Mouse (Mus musculus) brain, embryonic 14.5 days (tissue): ENCODE measurements around the gene AC170998.1. TPM values are rescaled to one million over a fixed set of nuclear protein-coding genes. Genes with fewer than 3 reads are reported as not detected.
A peak's percentile ranks its signal among the peaks of the same experiment; 100 is the strongest.

Experiments
- DNase-seq: peaks from one replicate; pipeline ENCODE4 v3.0.0-alpha.2; 2011; ENCODE audit warnings: low read depth
- CTCF ChIP-seq: fragments of 200-500 bp; IDR thresholded peaks from 2 replicates; pipeline ENCODE4 v1.5.1; 2012; ENCODE audit warnings: inconsistent platforms, mild to moderate bottlenecking, moderate library complexity, borderline replicate concordance; ENCODE audit not compliant: insufficient read depth, insufficient read length; ENCODE audit errors: extremely low read depth
- POLR2A ChIP-seq: fragments of 200-500 bp; IDR thresholded peaks from 2 replicates; pipeline ENCODE4 v1.6.1; 2012; ENCODE audit warnings: mild to moderate bottlenecking, inconsistent platforms, borderline replicate concordance; ENCODE audit not compliant: poor library complexity, insufficient read depth, insufficient read length, severe bottlenecking; ENCODE audit errors: extremely low read depth
- polyA plus RNA-seq: library from polyadenylated mRNA; depleted of rRNA; stranded (reverse); fragments of >200 nt; gene quantifications from 2 replicates; pipeline ENCODE4 v1.2.3, GENCODE M21; 2012

AC170998.1 gene
- polyA plus RNA-seq, 1 experiment = 0.89 TPM

DNA sequence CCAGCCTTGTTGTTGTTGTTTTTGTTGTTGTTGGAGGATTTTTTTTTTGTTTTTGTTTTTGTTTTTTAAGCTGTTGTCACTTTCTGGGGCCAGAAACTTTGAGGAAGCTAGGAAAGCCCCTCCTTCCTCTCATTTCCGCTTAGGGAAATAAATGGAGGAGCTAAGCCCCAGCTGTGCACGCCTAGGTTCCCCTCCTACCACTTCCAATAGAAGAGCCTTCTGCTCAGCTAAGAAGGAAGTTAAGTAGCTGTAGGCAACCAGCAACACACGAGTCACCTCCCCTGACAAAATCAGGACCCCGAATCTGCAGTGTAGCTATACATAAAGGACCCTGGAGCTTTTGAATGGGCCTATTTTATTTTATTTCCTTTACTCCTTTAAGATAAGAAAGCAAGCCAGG, 12.1 kb downstream of the AC170998.1 start:
- TF ChIP-seq CTCF (no peak), POLR2A (no peak)
- no peak for DNase-seq

GRCm38 (mm10) chr17:28739244-28739643, 13.4 kb downstream of the AC170998.1 start:
- DNase-seq = no peak
- TF ChIP-seq POLR2A = no peak
- no peak for TF ChIP-seq CTCF

- DNase-seq = no peak
- TF ChIP-seq CTCF (no peak), POLR2A (no peak)
Observed at GRCm38 (mm10) chr17:28743145-28743866, 17.4 kb downstream of the AC170998.1 start.

GRCm38 (mm10) chr17:28743916-28744315, 18.0 kb downstream of the AC170998.1 start:
- TF ChIP-seq CTCF = peak; percentile 8; the same call in 1 of the 2 replicates
- no peak for TF ChIP-seq POLR2A

GRCm38 (mm10) chr17:28745773-28746172, 19.9 kb downstream of the AC170998.1 start:
- no peak for TF ChIP-seq POLR2A
- TF ChIP-seq CTCF = no peak

More at GRCm38 (mm10) chr17:28743916-28744315, 18.0 kb downstream of the AC170998.1 start:
- no peak for DNase-seq

DNA sequence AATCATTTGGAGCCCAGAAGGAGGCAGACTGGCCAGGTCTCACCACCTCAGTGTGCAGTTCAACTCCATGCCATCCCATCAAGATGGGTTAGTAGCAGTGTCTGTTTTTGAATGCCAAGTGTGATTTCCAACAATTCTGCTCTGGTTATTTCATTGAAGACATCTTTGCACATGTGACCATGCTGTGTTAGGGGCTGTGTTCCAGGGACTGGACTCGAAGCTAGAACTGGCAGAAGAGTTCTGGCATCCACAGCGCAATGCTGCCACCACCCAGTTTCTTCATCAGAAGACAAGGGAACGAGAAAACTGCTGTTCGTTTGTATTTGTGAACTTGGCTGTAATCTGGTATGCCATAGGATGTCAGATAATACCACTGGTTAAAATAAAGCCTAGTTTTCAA, 22.1 kb downstream of the AC170998.1 start:
- no peak for DNase-seq
- no peak for TF ChIP-seq POLR2A
- no peak for TF ChIP-seq CTCF

More at GRCm38 (mm10) chr17:28745773-28746172, 19.9 kb downstream of the AC170998.1 start:
- no peak for DNase-seq

DNA sequence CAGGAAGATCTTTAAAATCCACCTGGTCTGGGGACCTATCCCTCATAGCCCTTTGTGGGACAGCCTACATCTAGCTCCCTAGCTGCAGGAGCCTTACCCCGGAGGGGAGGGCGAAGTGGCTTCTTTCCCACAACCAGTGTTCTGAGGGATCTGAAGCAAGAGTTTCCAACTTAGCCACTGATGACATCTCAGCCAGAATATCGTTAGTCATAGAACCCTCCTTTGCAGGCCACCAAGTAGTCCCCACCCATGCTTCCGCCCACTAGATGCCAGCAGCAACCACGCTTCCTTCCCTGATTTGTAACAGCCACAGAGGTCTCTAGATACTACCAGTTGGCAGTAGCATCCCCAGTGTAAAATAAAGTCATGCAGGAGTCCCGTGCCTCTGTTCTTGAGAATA, 24.7 kb downstream of the AC170998.1 start:
- DNase-seq = no peak
- no peak for TF ChIP-seq POLR2A
- TF ChIP-seq CTCF = no peak

GRCm38 (mm10) chr17:28756447-28756846, 30.6 kb downstream of the AC170998.1 start:
- TF ChIP-seq CTCF = no peak
- DNase-seq = no peak

DNA sequence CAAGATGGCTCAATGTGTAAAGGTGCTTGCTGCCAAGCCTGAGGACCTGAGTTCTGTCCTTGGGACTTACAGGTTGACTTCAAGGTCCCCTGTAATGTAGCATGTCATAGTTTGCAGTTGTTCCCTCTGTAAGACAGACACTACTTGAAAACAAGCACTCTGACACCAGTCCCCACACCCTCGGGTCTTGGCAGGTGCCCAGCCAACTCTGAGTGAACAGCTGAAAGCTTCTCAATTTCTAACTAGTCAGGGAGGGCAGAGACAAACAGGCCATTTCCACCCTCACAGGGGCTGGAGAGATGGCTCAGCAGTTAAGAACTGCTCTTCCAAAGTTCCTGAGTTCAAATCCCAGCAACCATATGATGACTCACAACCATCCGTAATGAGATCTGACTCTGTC, 31.6 kb downstream of the AC170998.1 start:
- TF ChIP-seq CTCF (no peak), POLR2A (no peak)
- peak; percentile 22 for DNase-seq

- no peak for DNase-seq
- TF ChIP-seq CTCF = no peak
- TF ChIP-seq POLR2A = no peak
Observed at GRCm38 (mm10) chr17:28760736-28761312, 34.9 kb downstream of the AC170998.1 start.

DNA sequence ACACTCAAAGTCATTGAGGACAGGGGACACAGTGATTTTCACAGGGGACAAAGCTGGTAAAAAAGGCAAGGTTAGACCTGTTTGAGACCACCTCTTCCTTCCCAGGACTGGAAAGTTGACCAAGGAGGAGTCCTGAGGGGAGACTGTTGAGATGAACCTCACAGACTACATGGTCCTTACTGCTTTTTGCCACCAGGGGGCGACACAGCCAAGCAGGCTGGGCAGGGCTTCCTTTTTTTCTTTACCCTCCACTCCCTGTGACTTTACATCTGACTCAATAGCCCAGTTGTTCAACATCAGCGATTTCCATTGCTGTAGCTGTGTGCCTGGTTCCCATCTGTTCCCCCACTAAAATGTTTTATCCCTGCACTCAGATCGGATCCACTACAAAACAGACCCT, 36.0 kb downstream of the AC170998.1 start:
- TF ChIP-seq POLR2A (no peak), CTCF (peak; percentile 87)
- peak; percentile 57 for DNase-seq

- no peak for DNase-seq
- TF ChIP-seq CTCF (no peak), POLR2A (no peak)
Observed at GRCm38 (mm10) chr17:28766203-28766602, 40.3 kb downstream of the AC170998.1 start.
